Mouse (Mus musculus): ENCODE measurements around the gene Catsperg1.
"Not testable (repeated sequence)": the region's sequence is repeated elsewhere in the genome, so short reads cannot be mapped to it uniquely, and the experiment has no call there.

Gene Catsperg1

GRCm38 (mm10) chr7:29169231-29170065 lies 44.4 kb downstream of the Catsperg1 start:
- DNase-seq = peak; percentile 74

- no peak for DNase-seq
Measured at GRCm38 (mm10) chr7:29168791-29169230, 45.0 kb downstream of the Catsperg1 start.

- no peak for DNase-seq
Measured at GRCm38 (mm10) chr7:29168121-29168695, 45.6 kb downstream of the Catsperg1 start.

GRCm38 (mm10) chr7:29167656-29168055 lies 46.2 kb downstream of the Catsperg1 start:
- no peak for DNase-seq

- peak; percentile 81 for DNase-seq
Measured at GRCm38 (mm10) chr7:29162750-29163525, 50.9 kb downstream of the Catsperg1 start.

GRCm38 (mm10) chr7:29162294-29162693 lies 51.5 kb downstream of the Catsperg1 start:
- DNase-seq = no peak

- DNase-seq = no peak
Measured at GRCm38 (mm10) chr7:29158264-29158663, 55.6 kb downstream of the Catsperg1 start.

- DNase-seq = peak; percentile 88
Measured at GRCm38 (mm10) chr7:29155838-29156782, 57.7 kb downstream of the Catsperg1 start, which contains the start of gene Fam98c. Fam98c (minus strand) TSS chr7:29156234.

- DNase-seq = peak; percentile 87
Measured at GRCm38 (mm10) chr7:29155196-29155837, 58.5 kb downstream of the Catsperg1 start.

GRCm38 (mm10) chr7:29154018-29154720 lies 59.7 kb downstream of the Catsperg1 start:
- no peak for DNase-seq

GRCm38 (mm10) chr7:29151486-29151885 lies 62.3 kb downstream of the Catsperg1 start:
- no peak for DNase-seq

GRCm38 (mm10) chr7:29148771-29149170 lies 65.1 kb downstream of the Catsperg1 start:
- DNase-seq = peak; percentile 58

GRCm38 (mm10) chr7:29146625-29147367 lies 67.0 kb downstream of the Catsperg1 start:
- DNase-seq = no peak

- DNase-seq = no peak
Measured at GRCm38 (mm10) chr7:29144006-29144405, 69.8 kb downstream of the Catsperg1 start.

- DNase-seq = no peak
Measured at GRCm38 (mm10) chr7:29141416-29141815, 72.4 kb downstream of the Catsperg1 start.

- DNase-seq = not testable (repeated sequence)
Measured at GRCm38 (mm10) chr7:29139237-29139636, 74.6 kb downstream of the Catsperg1 start.

- no peak for DNase-seq
Measured at GRCm38 (mm10) chr7:29137429-29137828, 76.4 kb downstream of the Catsperg1 start.

GRCm38 (mm10) chr7:29134693-29135386 lies 79.0 kb downstream of the Catsperg1 start, which contains the start of gene Rasgrp4:
Rasgrp4 (plus strand) TSS chr7:29134851.
- DNase-seq = no peak

- no peak for DNase-seq
Measured at GRCm38 (mm10) chr7:29134230-29134629, 79.6 kb downstream of the Catsperg1 start.
